Mouse (Mus musculus) adrenal gland, adult (tissue): Measurements from ENCODE around the gene Echs1.
"Not testable (repeated sequence)": the region's sequence is repeated elsewhere in the genome, so short reads cannot be mapped to it uniquely, and the experiment has no call there.

Source experiments
- DNase-seq, 2 experiments: peaks; one replicate each; pipeline ENCODE4 v3.0.0; 2022 to 2023; ENCODE audit warnings: low spot score in 1 of 2; ENCODE audit not compliant: inconsistent age in 2 of 2

Gene Echs1

GRCm38 (mm10) chr7:140116329-140117054, at the start of gene Echs1:
Gene Echs1, minus strand, starts transcription at chr7:140116476.
- peak; percentile 96 to 98 for DNase-seq

- no peak for DNase-seq
These were observed 48.4 kb upstream of the Echs1 start, which contains the start of gene Olfr522 for GRCm38 (mm10) chr7:140164664-140165063. Gene Olfr522, minus strand, starts transcription at chr7:140164764.

- DNase-seq = no peak
These were observed 44.1 kb upstream of the Echs1 start for GRCm38 (mm10) chr7:140160363-140160762.

- no peak for DNase-seq
These were observed 38.1 kb upstream of the Echs1 start, which contains the start of gene Sprn for GRCm38 (mm10) chr7:140154218-140154927. Gene Sprn, minus strand, starts transcription at chr7:140154877.

- no peak for DNase-seq
These were observed 37.5 kb upstream of the Echs1 start for GRCm38 (mm10) chr7:140153829-140154217.

- peak in 1 of 2 experiments; percentile 63 for DNase-seq
These were observed 37.1 kb upstream of the Echs1 start for GRCm38 (mm10) chr7:140153383-140153782.

- DNase-seq = no peak
These were observed 28.3 kb upstream of the Echs1 start for GRCm38 (mm10) chr7:140144550-140144949.

- peak; percentile 65 to 89 for DNase-seq
These were observed 25.1 kb upstream of the Echs1 start for GRCm38 (mm10) chr7:140141350-140141749.

GRCm38 (mm10) chr7:140138021-140138310, 21.7 kb upstream of the Echs1 start:
- DNase-seq = no peak

GRCm38 (mm10) chr7:140137135-140138020, 21.1 kb upstream of the Echs1 start, which contains the start of gene Mtg1:
Gene Mtg1, plus strand, starts transcription at chr7:140137564.
- DNase-seq = peak; percentile 96 to 99

GRCm38 (mm10) chr7:140135106-140135770, 19.0 kb upstream of the Echs1 start:
- peak in 1 of 2 experiments; percentile 80 for DNase-seq

GRCm38 (mm10) chr7:140134033-140134432, 17.8 kb upstream of the Echs1 start:
- DNase-seq = not testable (repeated sequence)

GRCm38 (mm10) chr7:140132184-140132583, 15.9 kb upstream of the Echs1 start:
- DNase-seq = not testable (repeated sequence)

GRCm38 (mm10) chr7:140127911-140128310, 11.6 kb upstream of the Echs1 start:
- DNase-seq = no peak

GRCm38 (mm10) chr7:140126934-140127333, 10.7 kb upstream of the Echs1 start:
- no peak for DNase-seq

GRCm38 (mm10) chr7:140126022-140126350, 9.7 kb upstream of the Echs1 start:
- no peak for DNase-seq

GRCm38 (mm10) chr7:140125278-140126021, 9.2 kb upstream of the Echs1 start:
- peak; percentile 96 to 98 for DNase-seq

- DNase-seq = no peak
These were observed 8.1 kb upstream of the Echs1 start for GRCm38 (mm10) chr7:140124382-140124781.

- no peak for DNase-seq
These were observed 6.5 kb upstream of the Echs1 start for GRCm38 (mm10) chr7:140122765-140123164.

- DNase-seq = no peak
These were observed 5.1 kb upstream of the Echs1 start for GRCm38 (mm10) chr7:140121338-140121910.
